Mouse (Mus musculus): ENCODE data around the gene Prr36. TPM values are rescaled to one million over a fixed set of nuclear protein-coding genes. Genes with fewer than 3 reads are reported as not detected.

Prr36 gene
- polyA plus RNA-seq, 1 experiment = 7.2 TPM

GRCm38 (mm10) chr8:4247241-4247640 lies 30.0 kb upstream of the Prr36 start:
- Histone ChIP-seq H3K9ac (ENCODE audit: low read depth, poor library complexity, severe bottlenecking) (no peak overlapping the region), H3K27ac (ENCODE audit: insufficient read depth, low read length) (no peak overlapping the region), H3K27me3 (ENCODE audit: control insufficient read depth, insufficient read depth, low read length, poor library complexity, severe bottlenecking) (no peaks in the 10 kb centered on the region), H3K4me3 (ENCODE audit: low read depth, low read length) (no peak overlapping the region), H3K9me3 (replicated peaks; ENCODE audit: control insufficient read depth, insufficient read depth, low read length, poor library complexity, severe bottlenecking) (no peaks in the 10 kb centered on the region), H3K36me3 (ENCODE audit: control insufficient read depth, insufficient read depth, low read length, poor library complexity, severe bottlenecking) (peaks cover 33% of the 10 kb centered on the region), H3K4me1 (ENCODE audit: control insufficient read depth, insufficient read depth, low read length) (no peaks in the 10 kb centered on the region)
- TF ChIP-seq POLR2A (IDR thresholded peaks at IDR 0.05; ENCODE audit: insufficient read depth, low read length) = no peak
- TF ChIP-seq EP300 (IDR thresholded peaks at IDR 0.05; ENCODE audit: insufficient read depth, low read depth, low read length) = no peak
- no peak for TF ChIP-seq CTCF (IDR thresholded peaks at IDR 0.05; ENCODE audit: low read depth, low read length)

GRCm38 (mm10) chr8:4245737-4246136 lies 28.5 kb upstream of the Prr36 start:
- H3K4me3 ChIP-seq (ENCODE audit: low read depth, low read length) = no peak overlapping the region
- no peak overlapping the region for H3K27ac ChIP-seq (ENCODE audit: insufficient read depth, low read length)
- no peaks in the 10 kb centered on the region for H3K27me3 ChIP-seq (ENCODE audit: control insufficient read depth, insufficient read depth, low read length, poor library complexity, severe bottlenecking)
- no peaks in the 10 kb centered on the region for H3K9me3 ChIP-seq (replicated peaks; ENCODE audit: control insufficient read depth, insufficient read depth, low read length, poor library complexity, severe bottlenecking)
- H3K36me3 ChIP-seq (ENCODE audit: control insufficient read depth, insufficient read depth, low read length, poor library complexity, severe bottlenecking) = peaks cover 33% of the 10 kb centered on the region
- no peak for TF ChIP-seq CTCF (IDR thresholded peaks at IDR 0.05; ENCODE audit: low read depth, low read length)
- no peak for TF ChIP-seq EP300 (IDR thresholded peaks at IDR 0.05; ENCODE audit: insufficient read depth, low read depth, low read length)
- TF ChIP-seq POLR2A (IDR thresholded peaks at IDR 0.05; ENCODE audit: insufficient read depth, low read length) = no peak
- H3K9ac ChIP-seq (ENCODE audit: low read depth, poor library complexity, severe bottlenecking) = no peak overlapping the region
- H3K4me1 ChIP-seq (ENCODE audit: control insufficient read depth, insufficient read depth, low read length) = no peaks in the 10 kb centered on the region

- Histone ChIP-seq H3K27ac (ENCODE audit: insufficient read depth, low read length) (no peak overlapping the region), H3K4me3 (ENCODE audit: low read depth, low read length) (no peak overlapping the region), H3K4me1 (ENCODE audit: control insufficient read depth, insufficient read depth, low read length) (no peaks in the 10 kb centered on the region), H3K27me3 (ENCODE audit: control insufficient read depth, insufficient read depth, low read length, poor library complexity, severe bottlenecking) (no peaks in the 10 kb centered on the region), H3K9ac (ENCODE audit: low read depth, poor library complexity, severe bottlenecking) (no peak overlapping the region), H3K9me3 (replicated peaks; ENCODE audit: control insufficient read depth, insufficient read depth, low read length, poor library complexity, severe bottlenecking) (no peaks in the 10 kb centered on the region), H3K36me3 (ENCODE audit: control insufficient read depth, insufficient read depth, low read length, poor library complexity, severe bottlenecking) (peaks cover 33% of the 10 kb centered on the region)
- TF ChIP-seq CTCF (IDR thresholded peaks at IDR 0.05; ENCODE audit: low read depth, low read length) (no peak), EP300 (IDR thresholded peaks at IDR 0.05; ENCODE audit: insufficient read depth, low read depth, low read length) (no peak), POLR2A (IDR thresholded peaks at IDR 0.05; ENCODE audit: insufficient read depth, low read length) (no peak)
Measured at GRCm38 (mm10) chr8:4245061-4245460, 27.8 kb upstream of the Prr36 start.

GRCm38 (mm10) chr8:4239193-4239890 lies 22.1 kb upstream of the Prr36 start:
- H3K9me3 ChIP-seq (replicated peaks; ENCODE audit: control insufficient read depth, insufficient read depth, low read length, poor library complexity, severe bottlenecking) = no peaks in the 10 kb centered on the region
- H3K36me3 ChIP-seq (ENCODE audit: control insufficient read depth, insufficient read depth, low read length, poor library complexity, severe bottlenecking) = peaks cover 15% of the 10 kb centered on the region
- no peaks in the 10 kb centered on the region for H3K27me3 ChIP-seq (ENCODE audit: control insufficient read depth, insufficient read depth, low read length, poor library complexity, severe bottlenecking)
- peak overlapping the region; percentile 74 for H3K9ac ChIP-seq (ENCODE audit: low read depth, poor library complexity, severe bottlenecking)
- no peak overlapping the region for H3K27ac ChIP-seq (ENCODE audit: insufficient read depth, low read length)
- H3K4me1 ChIP-seq (ENCODE audit: control insufficient read depth, insufficient read depth, low read length) = no peaks in the 10 kb centered on the region
- no peak for TF ChIP-seq CTCF (IDR thresholded peaks at IDR 0.05; ENCODE audit: low read depth, low read length)
- TF ChIP-seq POLR2A (IDR thresholded peaks at IDR 0.05; ENCODE audit: insufficient read depth, low read length) = no peak
- no peak for TF ChIP-seq EP300 (IDR thresholded peaks at IDR 0.05; ENCODE audit: insufficient read depth, low read depth, low read length)
- peak overlapping the region; percentile 85 for H3K4me3 ChIP-seq (ENCODE audit: low read depth, low read length)

GRCm38 (mm10) chr8:4238434-4239192 lies 21.4 kb upstream of the Prr36 start, which contains the start of the genes Map2k7 and Gm49320:
Gene Map2k7, plus strand, starts transcription at chr8:4238740.
Gene Gm49320, plus strand, starts transcription at chr8:4238865.
- peak; percentile 70; the same call in 1 of the 2 replicates for TF ChIP-seq EP300 (IDR thresholded peaks at IDR 0.05; ENCODE audit: insufficient read depth, low read depth, low read length)
- peak; percentile 35 for TF ChIP-seq POLR2A (IDR thresholded peaks at IDR 0.05; ENCODE audit: insufficient read depth, low read length)
- TF ChIP-seq CTCF (IDR thresholded peaks at IDR 0.05; ENCODE audit: low read depth, low read length) = peak; percentile 48
- Histone ChIP-seq H3K36me3 (ENCODE audit: control insufficient read depth, insufficient read depth, low read length, poor library complexity, severe bottlenecking) (peaks cover 8% of the 10 kb centered on the region), H3K9me3 (replicated peaks; ENCODE audit: control insufficient read depth, insufficient read depth, low read length, poor library complexity, severe bottlenecking) (no peaks in the 10 kb centered on the region), H3K27ac (ENCODE audit: insufficient read depth, low read length) (peak within 1 kb of the TSS; percentile 86), H3K4me3 (ENCODE audit: low read depth, low read length) (peak within 1 kb of the TSS; percentile 85), H3K4me1 (ENCODE audit: control insufficient read depth, insufficient read depth, low read length) (no peaks in the 10 kb centered on the region), H3K27me3 (ENCODE audit: control insufficient read depth, insufficient read depth, low read length, poor library complexity, severe bottlenecking) (no peaks in the 10 kb centered on the region), H3K9ac (ENCODE audit: low read depth, poor library complexity, severe bottlenecking) (peak within 1 kb of the TSS; percentile 74)
